Mouse (Mus musculus): Measurements from ENCODE around the gene Umad1. TPM values are rescaled to one million over a fixed set of nuclear protein-coding genes. Genes with fewer than 3 reads are reported as not detected.
A peak's percentile ranks its signal among the peaks of the same experiment; 100 is the strongest.

The Umad1 gene
- polyA plus RNA-seq, 1 experiment from 2014 or later, result 62.2 TPM

GRCm38 (mm10) chr6:8278426-8279002, 19.4 kb downstream of the Umad1 start:
- no peaks in the 10 kb centered on the region for H3K9me3 ChIP-seq (replicated peaks)
- no peak overlapping the region for H3K9ac ChIP-seq (replicated peaks)
- H3K27me3 ChIP-seq (replicated peaks), result no peaks in the 10 kb centered on the region
- no peak overlapping the region for H3K4me3 ChIP-seq (replicated peaks)
- H3K27ac ChIP-seq (replicated peaks), result no peak overlapping the region
- ATAC-seq (ENCODE audit: low FRiP score), result no peak
- no peak overlapping the region for H3K4me2 ChIP-seq
- no peaks in the 10 kb centered on the region for H3K4me1 ChIP-seq
- no peaks in the 10 kb centered on the region; the same call in 1 of the 2 replicates for H3K36me3 ChIP-seq
- 76% methylated on average over 5 of the region's 5 CpGs for WGBS

GRCm38 (mm10) chr6:8283255-8283654, 24.2 kb downstream of the Umad1 start:
- Histone ChIP-seq H3K27ac (replicated peaks) (no peak overlapping the region), H3K4me2 (no peak overlapping the region), H3K4me3 (replicated peaks) (no peak overlapping the region), H3K27me3 (replicated peaks) (no peaks in the 10 kb centered on the region), H3K36me3 (peaks cover 3% of the 10 kb centered on the region; the same call in 1 of the 2 replicates), H3K9ac (replicated peaks) (no peak overlapping the region), H3K9me3 (replicated peaks) (no peaks in the 10 kb centered on the region), H3K4me1 (no peaks in the 10 kb centered on the region)
- 88% methylated on average over 4 of the region's 4 CpGs for WGBS
- no peak for ATAC-seq (ENCODE audit: low FRiP score)

- H3K36me3 ChIP-seq, result 0 out of 2 replicates have a peak, but pooled peaks cover 3% of the 10 kb centered on the region
- no peaks in the 10 kb centered on the region for H3K4me1 ChIP-seq
- H3K27ac ChIP-seq (replicated peaks), result no peak overlapping the region
- H3K9ac ChIP-seq (replicated peaks), result no peak overlapping the region
- no peaks in the 10 kb centered on the region for H3K27me3 ChIP-seq (replicated peaks)
- H3K4me3 ChIP-seq (replicated peaks), result no peak overlapping the region
- WGBS, result 75% methylated on average over 3 of the region's 3 CpGs
- H3K9me3 ChIP-seq (replicated peaks), result no peaks in the 10 kb centered on the region
- H3K4me2 ChIP-seq, result no peak overlapping the region
- no peak for ATAC-seq (ENCODE audit: low FRiP score)
Observed at GRCm38 (mm10) chr6:8285401-8285960, 26.4 kb downstream of the Umad1 start.

DNA sequence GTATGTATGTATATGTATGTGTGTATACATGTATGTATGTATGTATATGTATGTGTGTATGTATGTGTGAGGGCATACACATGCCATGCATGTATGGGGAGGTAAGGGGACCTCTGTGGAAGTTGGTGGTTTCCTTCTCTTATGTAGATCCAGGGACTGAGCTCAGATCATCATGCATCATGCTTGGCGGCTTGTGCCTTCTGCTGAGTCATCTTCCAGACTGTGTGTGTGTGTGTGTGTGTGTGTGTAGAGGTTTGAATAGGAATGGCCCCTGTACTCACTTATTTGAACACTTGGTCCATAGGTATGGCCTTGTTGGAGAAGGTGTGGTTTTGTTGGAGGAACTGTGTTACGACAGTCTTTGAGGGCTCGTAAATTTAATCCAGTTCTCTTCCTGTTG, 27.1 kb downstream of the Umad1 start:
- no peaks in the 10 kb centered on the region for H3K27me3 ChIP-seq (replicated peaks)
- no peak overlapping the region for H3K4me3 ChIP-seq (replicated peaks)
- H3K4me2 ChIP-seq, result no peak overlapping the region
- ATAC-seq (ENCODE audit: low FRiP score), result no peak
- no peak overlapping the region for H3K9ac ChIP-seq (replicated peaks)
- no peaks in the 10 kb centered on the region for H3K4me1 ChIP-seq
- H3K9me3 ChIP-seq (replicated peaks), result no peaks in the 10 kb centered on the region
- no peak overlapping the region for H3K27ac ChIP-seq (replicated peaks)
- 99% methylated on average over 3 of the region's 3 CpGs for WGBS
- 0 out of 2 replicates have a peak, but pooled peaks cover 3% of the 10 kb centered on the region for H3K36me3 ChIP-seq

GRCm38 (mm10) chr6:8288755-8289580, 29.9 kb downstream of the Umad1 start:
- no peak for ATAC-seq (ENCODE audit: low FRiP score)
- Histone ChIP-seq H3K27me3 (replicated peaks) (no peaks in the 10 kb centered on the region), H3K9me3 (replicated peaks) (no peaks in the 10 kb centered on the region), H3K4me3 (replicated peaks) (no peak overlapping the region), H3K9ac (replicated peaks) (no peak overlapping the region), H3K36me3 (0 out of 2 replicates have a peak, but pooled peaks cover 3% of the 10 kb centered on the region), H3K4me1 (no peaks in the 10 kb centered on the region), H3K4me2 (no peak overlapping the region), H3K27ac (replicated peaks) (no peak overlapping the region)
- 65% methylated on average over 4 of the region's 4 CpGs for WGBS

- 89% methylated on average over 4 of the region's 4 CpGs for WGBS
- Histone ChIP-seq H3K36me3 (no peaks in the 10 kb centered on the region), H3K9ac (replicated peaks) (no peak overlapping the region), H3K4me1 (no peaks in the 10 kb centered on the region), H3K27me3 (replicated peaks) (no peaks in the 10 kb centered on the region), H3K4me3 (replicated peaks) (no peak overlapping the region), H3K9me3 (replicated peaks) (no peaks in the 10 kb centered on the region), H3K27ac (replicated peaks) (no peak overlapping the region), H3K4me2 (no peak overlapping the region)
- no peak for ATAC-seq (ENCODE audit: low FRiP score)
Observed at GRCm38 (mm10) chr6:8294048-8294784, 35.1 kb downstream of the Umad1 start.

DNA sequence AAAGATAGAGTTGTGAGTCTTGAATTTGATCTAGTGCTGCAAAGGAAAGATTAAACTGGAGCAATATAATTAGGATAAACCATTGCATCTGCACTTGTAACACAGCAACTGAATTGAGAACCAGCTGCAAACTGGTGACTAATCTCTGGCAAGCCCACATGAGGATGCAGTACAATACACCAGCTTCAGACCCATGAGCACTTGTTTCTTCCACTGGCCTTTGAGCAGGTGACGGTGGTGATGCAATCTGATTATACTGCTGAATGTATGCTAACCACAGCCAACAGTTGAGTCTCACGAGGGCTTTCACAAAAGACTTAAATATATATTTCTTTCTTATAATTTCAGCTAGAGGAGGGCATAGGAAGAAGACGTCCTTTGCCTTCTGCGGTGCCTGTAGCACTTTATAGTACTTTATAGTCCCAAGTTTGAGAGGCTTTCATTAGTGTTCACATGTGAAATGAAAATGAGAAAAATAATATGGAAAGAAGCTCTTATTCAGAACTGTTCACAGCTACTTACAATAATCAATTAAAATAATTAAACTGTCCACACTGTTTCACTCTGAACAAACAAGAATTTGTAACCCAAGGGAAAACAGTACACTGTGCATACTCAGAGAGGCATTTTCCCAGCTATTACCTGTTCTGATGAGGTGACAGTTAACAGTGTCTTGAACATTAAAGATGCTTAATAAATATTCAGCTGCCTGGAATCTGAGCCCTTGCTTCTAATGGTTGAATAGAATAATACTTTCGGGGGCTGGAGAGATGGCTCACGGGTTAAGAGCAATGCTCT, 40.2 kb downstream of the Umad1 start:
- Histone ChIP-seq H3K4me3 (replicated peaks) (no peak overlapping the region), H3K9me3 (replicated peaks) (no peaks in the 10 kb centered on the region), H3K9ac (replicated peaks) (no peak overlapping the region), H3K27me3 (replicated peaks) (no peaks in the 10 kb centered on the region), H3K27ac (replicated peaks) (no peak overlapping the region), H3K4me2 (no peak overlapping the region), H3K36me3 (no peaks in the 10 kb centered on the region), H3K4me1 (no peaks in the 10 kb centered on the region)
- 74% methylated on average over 6 of the region's 6 CpGs for WGBS
- no peak for ATAC-seq (ENCODE audit: low FRiP score)

DNA sequence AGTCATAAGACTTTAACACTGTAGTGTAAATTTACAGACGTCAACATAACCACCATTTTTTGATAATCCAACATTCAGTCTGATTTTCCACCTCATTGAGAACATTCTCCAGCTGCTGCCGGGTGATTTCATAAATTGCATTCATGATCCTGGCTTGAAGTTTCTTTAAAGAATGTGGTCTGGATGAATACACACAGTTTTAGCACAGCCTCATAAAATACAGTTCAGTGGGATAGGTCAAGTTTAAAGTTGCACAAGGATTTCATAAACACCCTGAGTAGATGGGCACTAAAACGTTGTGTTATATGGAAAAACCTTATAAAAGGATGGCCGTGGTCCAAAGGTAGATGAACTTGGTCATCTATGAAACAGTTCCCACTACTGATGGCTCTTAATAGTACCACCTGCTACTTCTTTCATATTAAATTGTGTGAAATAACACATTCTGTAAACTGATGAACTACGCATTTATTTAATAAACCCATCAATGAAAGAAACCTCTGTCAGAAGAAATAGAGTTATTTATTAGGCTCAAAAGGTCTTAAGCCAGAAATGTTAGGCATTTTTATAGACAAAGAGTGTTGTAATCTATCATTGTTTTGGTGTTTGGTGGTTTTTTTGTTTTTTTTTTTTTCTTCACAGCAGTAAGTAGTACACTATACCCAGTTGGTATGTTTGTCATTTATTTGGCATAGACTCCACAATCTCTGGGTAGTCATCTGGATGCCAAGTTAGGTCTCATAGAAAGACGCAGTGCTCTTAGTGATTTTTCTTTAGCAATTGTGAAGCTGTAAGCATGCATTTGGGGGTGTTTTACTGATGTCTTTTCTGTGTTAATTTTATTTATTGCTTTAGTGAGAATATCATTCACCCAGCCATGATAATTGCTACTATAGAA, 49.0 kb downstream of the Umad1 start:
- Histone ChIP-seq H3K27ac (replicated peaks) (no peak overlapping the region; the same call in 1 of the 2 replicates), H3K9me3 (replicated peaks) (no peaks in the 10 kb centered on the region), H3K4me2 (no peak overlapping the region), H3K9ac (replicated peaks) (no peak overlapping the region), H3K27me3 (replicated peaks) (no peaks in the 10 kb centered on the region), H3K4me1 (peaks cover 3% of the 10 kb centered on the region; the same call in 1 of the 2 replicates), H3K36me3 (no peaks in the 10 kb centered on the region), H3K4me3 (replicated peaks) (no peak overlapping the region)
- 54% methylated on average over 6 of the region's 6 CpGs for WGBS
- ATAC-seq (ENCODE audit: low FRiP score), result peak; percentile 69; the same call in 1 of the 2 replicates

DNA sequence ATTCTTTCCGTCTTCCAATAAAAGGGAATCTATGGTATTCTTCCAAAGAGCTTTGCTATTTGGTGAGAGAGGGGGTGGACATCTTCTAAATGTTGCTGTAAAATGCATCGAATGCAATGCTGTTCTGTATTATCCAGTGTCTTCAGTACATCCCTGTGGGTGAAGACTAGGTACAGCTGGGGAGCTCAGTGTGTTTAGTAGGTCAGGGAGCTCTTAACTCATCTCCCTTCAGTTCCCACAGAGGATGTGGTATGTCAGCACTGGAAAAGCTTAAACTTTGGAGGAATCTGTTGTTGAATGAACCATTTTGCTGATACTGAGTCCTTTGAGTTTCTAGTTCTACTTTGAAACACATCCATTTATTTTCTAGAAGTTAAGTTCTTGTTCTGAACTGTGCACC, 53.5 kb downstream of the Umad1 start:
- Histone ChIP-seq H3K4me3 (replicated peaks) (no peak overlapping the region), H3K9me3 (replicated peaks) (no peaks in the 10 kb centered on the region), H3K9ac (replicated peaks) (no peak overlapping the region), H3K36me3 (no peaks in the 10 kb centered on the region), H3K4me2 (no peak overlapping the region), H3K4me1 (peaks cover 3% of the 10 kb centered on the region; the same call in 1 of the 2 replicates), H3K27me3 (replicated peaks) (no peaks in the 10 kb centered on the region), H3K27ac (replicated peaks) (no peak overlapping the region)
- WGBS, result 95% methylated on average over 2 of the region's 2 CpGs
- ATAC-seq (ENCODE audit: low FRiP score), result no peak

DNA sequence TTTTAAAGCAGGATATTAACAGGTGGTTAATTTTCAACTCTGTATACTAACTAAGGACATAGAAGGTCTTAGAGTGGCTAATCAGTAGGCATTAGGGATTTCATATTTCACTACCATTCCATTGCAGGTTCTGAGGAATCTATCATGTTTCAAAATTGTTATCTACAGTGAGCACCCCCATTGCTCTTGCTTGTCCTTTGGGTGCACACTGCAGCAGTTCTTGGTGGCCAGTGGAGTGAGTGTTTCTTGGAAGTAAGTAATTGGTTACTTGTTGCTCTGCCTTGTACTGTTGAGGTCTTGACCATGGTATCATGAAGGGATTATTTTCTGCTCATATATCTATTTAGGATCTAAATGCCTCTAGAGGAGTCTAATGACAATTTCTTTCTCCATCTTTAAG, 57.1 kb downstream of the Umad1 start:
- no peak overlapping the region for H3K27ac ChIP-seq (replicated peaks)
- no peaks in the 10 kb centered on the region for H3K4me1 ChIP-seq
- no peak overlapping the region for H3K4me2 ChIP-seq
- H3K9me3 ChIP-seq (replicated peaks), result no peaks in the 10 kb centered on the region
- H3K4me3 ChIP-seq (replicated peaks), result no peak overlapping the region
- H3K36me3 ChIP-seq, result no peaks in the 10 kb centered on the region
- H3K9ac ChIP-seq (replicated peaks), result no peak overlapping the region
- no peaks in the 10 kb centered on the region for H3K27me3 ChIP-seq (replicated peaks)
- no peak for ATAC-seq (ENCODE audit: low FRiP score)

All from neural tube, embryonic 15.5 days (tissue).